Mouse (Mus musculus): ENCODE data around the gene Cbln1.

DNA sequence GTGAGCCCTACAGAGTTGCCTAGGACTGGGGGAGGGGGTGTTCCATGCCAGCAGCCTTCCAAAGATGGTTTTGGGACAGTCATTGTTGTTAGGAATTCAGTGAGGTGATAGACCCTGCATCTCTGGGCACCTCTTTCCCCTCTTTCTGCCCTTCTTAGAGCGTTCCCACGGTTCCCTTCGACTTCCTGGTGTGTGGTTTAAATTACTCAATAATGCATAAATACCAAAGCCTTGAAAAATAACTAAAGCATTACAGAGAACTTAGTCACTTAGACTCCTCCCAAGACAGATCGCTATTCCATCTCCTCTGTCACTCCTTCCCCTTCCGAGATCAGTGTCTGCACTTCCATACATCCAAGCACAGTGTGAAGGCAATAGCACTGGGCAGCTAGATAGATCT is 32.0 kb upstream of the Cbln1 start:
- TF ChIP-seq CTCF (IDR thresholded peaks at IDR 0.05; ENCODE audit: borderline replicate concordance, insufficient read depth, low read depth, low read length): no peak
- no peak for TF ChIP-seq POLR2A (IDR thresholded peaks at IDR 0.05; ENCODE audit: borderline replicate concordance, insufficient read depth, low read length)
